Mouse (Mus musculus): Measurements from ENCODE around the gene Hist1h3b.
A peak's percentile ranks its signal among the peaks of the same experiment; 100 is the strongest.

The Hist1h3b gene

DNA sequence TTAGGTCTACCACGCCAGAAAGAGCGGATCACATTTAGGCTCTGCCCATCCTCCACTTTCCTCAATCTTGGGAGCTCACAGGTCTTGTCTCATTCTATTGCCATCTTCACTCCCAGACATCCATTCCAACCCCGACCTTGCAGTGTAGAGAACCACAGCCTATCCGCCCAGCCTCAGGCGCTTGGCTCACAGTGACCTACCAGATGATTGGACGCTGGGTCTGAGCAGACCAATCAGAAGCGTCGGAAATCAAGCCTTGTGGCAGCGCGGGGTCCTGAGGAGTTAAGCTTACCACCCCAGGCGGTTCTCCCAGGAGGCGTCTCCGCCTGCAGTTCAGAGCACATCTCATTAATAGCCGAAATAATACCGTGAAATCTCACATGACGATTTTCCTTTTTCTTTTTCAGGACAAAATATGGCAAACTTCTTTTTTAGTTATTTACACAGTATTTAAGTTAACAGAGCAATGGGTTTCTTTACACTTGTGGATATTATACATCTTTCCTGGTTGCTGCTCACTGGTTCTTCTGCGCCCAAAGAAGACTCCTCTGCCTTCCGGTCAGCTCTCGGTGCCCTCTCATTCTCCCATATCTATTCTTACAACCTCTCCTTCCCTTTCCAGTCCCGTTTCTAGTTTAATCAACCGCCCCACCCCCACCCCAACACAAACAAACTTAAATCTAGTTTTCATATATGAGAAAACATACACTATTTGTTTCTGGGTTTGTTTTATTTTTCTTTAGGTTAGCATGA, 20.7 kb downstream of the Hist1h3b start:
- no peak for DNase-seq (ENCODE audit: low read depth, low spot score)

DNA sequence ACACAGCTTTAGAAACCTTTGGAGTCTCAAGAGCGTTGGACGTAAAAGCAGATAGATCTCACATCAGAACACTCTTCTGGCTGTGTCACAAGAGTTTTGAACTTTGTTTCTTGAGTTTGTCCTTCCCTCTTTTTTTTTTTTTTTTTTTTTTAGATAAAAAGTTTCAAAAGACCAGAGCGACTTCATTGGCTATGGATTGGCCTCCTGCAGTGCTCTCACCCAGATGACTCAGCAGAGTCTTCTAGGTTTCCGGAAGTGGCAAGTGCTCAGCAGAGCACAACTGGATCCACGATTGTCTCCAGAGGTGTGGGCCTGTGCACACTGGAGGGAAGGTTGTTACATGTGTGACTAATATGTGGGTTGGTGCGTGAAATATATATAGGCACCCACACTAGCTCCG, 26.3 kb downstream of the Hist1h3b start:
- no peak for DNase-seq (ENCODE audit: low read depth, low spot score)

GRCm38 (mm10) chr13:23779025-23779424, 27.0 kb downstream of the Hist1h3b start:
- no peak for DNase-seq (ENCODE audit: low read depth, low spot score)

DNA sequence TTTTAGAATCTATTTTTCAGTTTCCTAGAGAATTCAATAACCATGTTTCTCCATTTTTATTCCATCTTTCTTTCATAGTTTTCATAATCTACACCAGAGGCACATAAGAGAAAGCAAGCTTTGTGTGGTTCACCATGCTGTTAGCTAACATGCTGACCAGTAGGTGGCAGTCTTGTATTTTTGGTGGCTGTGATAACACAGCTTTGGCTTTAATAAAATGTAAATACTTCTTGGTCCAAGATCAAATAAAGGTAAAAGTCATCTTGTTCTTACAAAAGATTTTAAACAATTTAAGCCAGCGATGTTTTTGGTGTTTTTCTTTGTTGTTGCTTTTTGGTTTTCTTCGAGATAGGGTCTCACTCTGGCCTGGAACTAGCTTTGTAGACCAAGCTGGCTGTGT, 40.5 kb downstream of the Hist1h3b start:
- DNase-seq (ENCODE audit: low read depth, low spot score): peak; percentile 79

GRCm38 (mm10) chr13:23799405-23799804, 47.3 kb downstream of the Hist1h3b start:
- no peak for DNase-seq (ENCODE audit: low read depth, low spot score)
